Mouse (Mus musculus) skeletal muscle tissue, adult 2 months (tissue): ENCODE results near the gene Amph.
"Not testable (repeated sequence)": the region's sequence is repeated elsewhere in the genome, so short reads cannot be mapped to it uniquely, and the experiment has no call there.

Source experiments
- DNase-seq: peaks from one replicate; pipeline ENCODE4 v3.0.0-alpha.2; 2012; ENCODE audit warnings: low read depth, low spot score

The Amph gene

GRCm38 (mm10) chr13:19025906-19026305 lies 77.9 kb downstream of the Amph start:
- DNase-seq: no peak

- no peak for DNase-seq
Observed at GRCm38 (mm10) chr13:19026923-19027322, 78.9 kb downstream of the Amph start.

- DNase-seq: no peak
Observed at GRCm38 (mm10) chr13:19027766-19028350, 79.9 kb downstream of the Amph start.

- no peak for DNase-seq
Observed at GRCm38 (mm10) chr13:19031916-19032688, 84.1 kb downstream of the Amph start.

DNA sequence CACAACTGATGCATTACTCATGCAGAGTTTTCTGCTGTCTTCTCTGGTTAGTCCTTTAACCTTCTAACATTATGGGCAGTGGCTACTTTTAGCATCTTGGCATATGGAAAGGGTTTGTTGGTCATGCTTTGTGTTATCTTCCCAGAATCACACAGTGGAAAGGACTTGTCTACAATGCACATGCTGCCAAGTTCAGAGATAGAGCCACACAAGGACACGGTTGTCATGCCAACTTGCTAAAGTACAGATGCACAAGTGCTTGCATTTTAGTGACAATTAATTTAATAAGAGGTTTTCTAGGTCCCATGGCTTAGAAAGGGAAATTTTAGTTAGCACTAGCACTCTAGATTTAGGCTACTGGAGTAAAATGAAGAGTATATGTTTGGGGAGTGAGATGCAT lies 104.1 kb downstream of the Amph start:
- no peak for DNase-seq

DNA sequence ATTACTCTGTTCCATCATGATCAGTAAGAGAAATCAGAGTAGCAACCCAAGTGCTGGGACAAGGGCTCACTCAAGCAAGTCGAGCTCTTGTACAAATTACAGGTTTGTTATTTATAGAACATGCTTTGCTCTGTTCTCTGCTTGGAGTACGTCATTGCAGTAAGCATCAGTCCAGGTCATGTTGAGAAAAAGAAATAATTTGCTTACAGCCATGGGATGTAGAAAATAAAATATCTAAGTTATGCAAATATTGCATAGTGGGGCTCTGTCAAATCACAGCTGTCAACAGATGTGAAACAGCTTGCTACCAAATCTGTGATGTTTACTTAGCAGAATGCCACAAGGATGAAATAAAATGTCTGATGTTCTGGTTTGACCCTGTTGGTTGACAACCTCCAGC lies 106.5 kb downstream of the Amph start:
- no peak for DNase-seq

DNA sequence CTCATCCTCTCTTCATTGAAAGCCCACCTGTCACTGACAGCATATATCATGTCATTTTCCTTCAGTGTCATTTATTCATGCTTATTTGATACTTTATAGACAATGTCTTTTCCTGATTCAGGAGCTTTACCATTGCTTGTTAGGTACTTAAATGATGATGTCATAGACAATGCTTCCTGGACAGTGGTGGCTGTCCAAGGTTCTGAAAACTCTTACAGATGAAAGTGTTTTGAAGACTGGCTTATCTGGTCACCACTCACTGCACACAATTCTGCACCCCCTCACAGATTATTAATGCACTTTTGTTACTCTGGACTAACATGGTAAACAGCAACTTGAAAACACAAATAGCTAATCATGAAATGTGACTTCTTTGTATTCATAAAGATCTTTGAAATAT lies 124.3 kb downstream of the Amph start:
- DNase-seq: no peak

DNA sequence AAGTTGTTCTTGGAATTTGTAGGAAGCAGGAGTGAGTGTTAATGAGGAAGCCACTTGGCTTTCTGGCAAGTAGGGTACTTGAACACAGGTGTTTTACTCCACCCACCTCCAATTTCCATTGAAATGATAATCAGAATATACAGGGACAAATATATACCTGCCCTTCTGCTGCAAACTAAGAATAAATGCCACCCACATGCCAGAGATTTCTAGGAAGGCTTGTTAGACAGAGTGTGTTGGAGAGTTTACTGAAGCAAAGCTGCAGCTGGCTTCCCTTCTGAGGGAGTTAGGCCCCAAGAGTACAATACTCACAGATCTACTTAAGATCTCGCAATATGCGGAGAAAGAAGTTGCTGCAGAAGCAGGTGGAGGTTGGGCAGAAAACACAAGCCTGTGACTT lies 129.4 kb downstream of the Amph start:
- DNase-seq: no peak

DNA sequence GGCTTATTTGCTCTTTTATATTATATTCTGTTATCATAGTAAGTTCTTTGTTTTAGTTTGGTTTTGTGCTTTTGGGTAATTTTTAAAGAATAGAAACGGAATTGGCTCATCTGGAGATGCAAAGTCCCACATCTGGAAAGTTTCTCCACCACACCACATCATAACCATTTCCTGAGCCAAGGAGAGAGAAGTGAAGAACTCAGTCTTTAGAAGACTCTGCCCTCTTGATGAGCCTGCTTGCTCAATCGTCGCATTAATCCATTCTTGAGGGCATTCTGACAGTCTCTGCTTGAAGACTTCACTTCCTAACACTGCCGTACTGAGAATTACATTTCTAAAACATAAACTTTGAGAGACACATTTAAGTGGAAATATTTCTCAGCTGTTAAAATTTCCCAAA lies 133.9 kb downstream of the Amph start:
- no peak for DNase-seq

DNA sequence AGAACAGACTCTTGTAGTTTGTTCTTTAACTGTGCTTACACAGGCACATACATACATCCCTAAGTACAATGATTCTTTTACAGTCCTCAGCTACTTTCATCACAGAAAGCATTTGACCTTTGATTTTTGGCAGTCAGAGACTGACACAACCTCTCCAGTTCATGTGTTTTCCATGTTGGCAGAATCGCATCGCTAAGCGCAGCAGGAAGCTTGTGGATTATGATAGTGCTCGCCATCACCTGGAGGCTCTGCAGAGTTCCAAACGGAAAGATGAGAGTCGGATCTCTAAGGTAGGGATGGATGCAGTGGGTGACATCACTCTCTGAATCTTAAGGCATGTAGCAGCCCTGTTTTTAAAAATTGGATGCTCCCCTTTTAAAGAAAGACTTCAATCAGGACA lies 146.6 kb downstream of the Amph start:
- no peak for DNase-seq

- DNase-seq: no peak
Observed at GRCm38 (mm10) chr13:19097117-19097516, 149.1 kb downstream of the Amph start.

GRCm38 (mm10) chr13:19101889-19102402 lies 153.9 kb downstream of the Amph start:
- no peak for DNase-seq

DNA sequence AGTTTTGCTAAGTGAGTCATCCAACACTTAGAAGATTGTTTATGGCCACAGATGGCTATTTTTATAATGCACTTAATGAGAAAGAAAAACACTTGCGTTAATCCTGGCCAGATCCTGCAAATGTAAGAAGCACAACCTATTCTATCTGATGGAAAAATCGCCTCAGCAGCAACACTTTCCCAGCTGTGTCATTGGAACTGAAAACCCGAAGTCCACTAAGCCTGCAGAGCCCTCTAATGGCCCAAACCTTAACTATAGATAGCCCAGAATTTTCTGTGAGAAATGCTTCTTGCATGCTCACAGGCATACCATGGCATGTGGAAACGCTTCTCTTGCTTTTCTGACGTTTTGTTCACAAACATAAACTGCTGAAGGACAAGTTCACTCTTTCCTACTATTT lies 158.4 kb downstream of the Amph start:
- DNase-seq: no peak

- no peak for DNase-seq
Observed at GRCm38 (mm10) chr13:19109331-19109730, 161.3 kb downstream of the Amph start.

GRCm38 (mm10) chr13:19113034-19113922 lies 165.3 kb downstream of the Amph start:
- DNase-seq: no peak

GRCm38 (mm10) chr13:19114761-19115160 lies 166.8 kb downstream of the Amph start:
- DNase-seq: not testable (repeated sequence)

DNA sequence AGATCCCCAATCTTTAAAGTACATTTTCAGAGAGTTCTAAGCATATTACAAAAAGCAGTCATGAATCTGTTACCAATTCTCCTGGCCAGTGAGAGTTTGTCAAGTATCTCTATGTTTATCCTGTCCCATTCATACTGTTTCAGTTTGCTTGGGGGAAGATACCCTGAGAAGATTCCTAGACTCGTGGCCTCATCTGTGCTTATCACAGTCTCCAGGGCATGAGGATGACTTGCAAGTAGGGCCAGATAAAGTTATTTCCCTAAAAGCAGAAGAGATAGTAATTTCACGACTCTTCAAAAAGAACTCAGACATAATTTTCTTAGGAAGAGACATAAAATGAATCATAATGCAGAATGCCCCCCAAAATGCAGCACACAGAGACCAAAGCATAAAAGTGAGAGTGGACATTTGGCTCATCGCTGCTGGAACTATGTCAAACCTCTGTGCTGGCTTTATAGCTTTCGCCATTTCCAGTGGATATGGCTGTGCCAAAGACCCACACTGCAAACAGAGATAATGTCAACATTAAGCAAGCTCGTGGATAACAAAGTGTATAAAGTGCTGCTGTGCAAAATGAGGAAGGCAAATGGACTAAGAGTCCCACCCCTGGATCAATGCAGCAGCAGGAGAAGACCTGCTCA lies 179.0 kb downstream of the Amph start:
- no peak for DNase-seq

GRCm38 (mm10) chr13:19133833-19134232 lies 185.8 kb downstream of the Amph start:
- no peak for DNase-seq

DNA sequence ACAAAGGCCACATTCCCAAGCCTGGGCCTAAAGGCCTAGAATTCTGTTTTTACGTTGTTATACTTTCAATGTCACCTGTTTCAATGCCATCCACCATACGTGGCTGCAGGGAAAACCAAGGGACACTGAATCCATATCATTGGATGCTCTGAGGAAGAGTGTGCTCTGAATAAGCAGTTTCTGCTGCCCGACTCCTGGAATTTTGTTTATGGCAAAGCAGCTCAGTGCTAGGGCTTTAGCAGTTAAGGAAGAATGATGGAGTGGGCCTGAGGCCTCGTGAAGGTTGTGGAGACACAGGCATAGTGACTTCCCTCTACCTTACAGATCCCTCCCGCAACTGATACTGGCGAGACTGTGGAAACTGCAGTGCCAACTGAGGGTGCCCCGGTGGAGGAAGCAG lies 189.2 kb downstream of the Amph start:
- no peak for DNase-seq

DNA sequence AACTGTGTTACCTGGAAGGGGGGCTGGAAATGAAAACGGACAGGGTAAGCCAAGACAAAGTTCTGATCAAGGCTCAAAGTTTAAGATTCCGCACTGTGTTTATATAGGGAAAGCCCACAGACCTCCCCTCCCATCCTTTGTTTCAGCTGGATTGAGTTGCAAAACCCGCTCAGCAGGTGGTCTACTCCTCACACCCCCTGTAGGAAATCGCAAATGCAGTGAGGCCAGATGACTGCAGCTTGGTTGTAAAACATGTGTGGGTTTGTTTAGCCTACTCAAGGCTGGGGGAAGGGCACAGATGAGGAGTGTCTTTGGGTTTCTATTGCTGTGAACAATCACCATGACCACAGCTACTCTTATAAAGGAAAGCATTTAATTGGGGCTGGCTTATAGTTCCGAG lies 189.9 kb downstream of the Amph start:
- no peak for DNase-seq

DNA sequence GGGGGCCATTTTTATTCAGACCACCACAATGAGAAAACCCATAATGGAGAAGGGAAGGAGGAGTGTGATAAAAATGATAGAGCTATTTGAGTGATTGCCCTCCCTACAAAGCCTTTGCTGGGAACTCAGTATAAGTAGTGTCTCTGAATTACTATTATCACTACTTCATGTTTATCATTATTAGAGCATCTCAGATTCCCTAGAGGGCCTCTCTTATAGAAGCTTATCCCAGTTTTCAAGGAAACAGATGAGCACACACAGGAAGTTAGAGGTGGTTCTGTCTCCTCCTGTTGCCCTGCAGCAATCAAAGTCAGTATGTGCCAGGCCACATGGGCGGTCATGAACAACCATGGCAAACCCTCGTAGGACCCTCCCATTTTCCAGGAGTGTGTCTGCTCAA lies 190.5 kb downstream of the Amph start:
- no peak for DNase-seq

GRCm38 (mm10) chr13:19139104-19139503 lies 191.1 kb downstream of the Amph start:
- DNase-seq: no peak
